In the genomic region with DNA sequence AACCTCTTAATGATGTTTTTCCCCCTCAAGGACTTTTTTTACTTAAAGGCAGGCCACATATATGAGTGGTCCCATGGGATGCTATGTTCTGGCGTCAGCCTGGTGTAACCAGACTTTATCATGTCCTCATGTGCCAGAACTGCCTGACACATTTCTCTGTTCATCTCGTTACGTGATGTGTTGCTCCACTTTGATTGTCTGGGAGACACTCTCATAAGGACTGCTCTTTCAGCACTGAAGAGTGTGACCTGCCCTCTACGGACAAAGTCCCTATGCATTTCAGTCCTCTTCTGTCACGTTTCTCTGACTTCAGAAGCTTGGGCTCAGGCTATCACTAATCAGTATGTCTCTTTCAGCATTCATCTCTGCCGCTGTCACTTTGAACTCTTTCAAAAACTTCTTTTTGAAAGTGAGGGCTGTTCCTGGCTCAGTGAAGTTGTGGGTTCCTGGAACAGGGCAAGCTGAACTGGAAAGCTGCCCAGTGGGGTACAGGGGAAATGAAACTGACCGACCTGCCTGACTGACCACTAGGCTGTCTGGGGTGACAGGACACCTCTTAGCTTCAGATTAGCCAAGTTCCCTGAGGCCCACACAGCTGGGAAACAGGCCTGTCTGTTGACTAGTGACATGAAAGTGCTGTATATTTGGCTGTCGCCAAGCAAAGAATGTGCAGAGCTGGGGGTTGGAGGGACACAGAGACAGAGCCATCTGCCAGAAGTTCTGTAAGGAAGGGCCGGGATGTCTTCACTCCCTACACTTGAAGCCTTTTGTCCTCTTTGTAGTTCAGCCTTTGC, we compare ENCODE assay signal across 9 mouse cellular contexts. TPM values are rescaled to one million over a fixed set of nuclear protein-coding genes. Genes with fewer than 3 reads are reported as not detected.
DNase-seq lines count a peak whose midpoint lies in the region; ATAC-seq and TF ChIP-seq lines count a peak whose summit lies in the region.
"Had no signal": no experiment of that assay in that cellular context is flagged by ENCODE, and none has a peak within 500 bp of the region (broad histone marks: within the 10 kb centered on the region; RNA-seq: fewer than 3 reads in every experiment).

No protein-coding gene starts in this region.

- no peak for TF ChIP-seq EP300 in heart, adult 2 months (IDR thresholded peaks at IDR 0.05; ENCODE audit: insufficient read depth, low read depth, low read length)

- no peak overlapping the region for H3K4me3 ChIP-seq in liver, adult 2 months (ENCODE audit: insufficient read depth, low read depth, low read length)
- H3K4me3 ChIP-seq in heart, adult 2 months: no peak overlapping the region
- no peak overlapping the region for H3K4me3 ChIP-seq in hindbrain, embryonic 11.5 days (ENCODE audit: low read depth, low read length)
- no peak overlapping the region for H3K4me3 ChIP-seq in forebrain, embryonic 14.5 days (ENCODE audit: low read depth, low read length)
- H3K4me3 ChIP-seq in layer of hippocampus, adult 2 months: no peak overlapping the region

- no peaks in the 10 kb centered on the region for H3K9me3 ChIP-seq in hindbrain, embryonic 11.5 days (ENCODE audit: control insufficient read depth, low read length)
- H3K9me3 ChIP-seq in forebrain, embryonic 14.5 days (replicated peaks; ENCODE audit: control insufficient read depth, low read length): no peaks in the 10 kb centered on the region

- intact Hi-C loops in heart, adult 2 months (cut with DNase I): no loop called here

- peaks cover 10% of the 10 kb centered on the region for H3K4me1 ChIP-seq in liver, adult 2 months (ENCODE audit: control insufficient read depth, insufficient read depth, low read length)
- peaks cover 8% of the 10 kb centered on the region for H3K4me1 ChIP-seq in heart, adult 2 months (ENCODE audit: control insufficient read depth, insufficient read depth, low read length)
- H3K4me1 ChIP-seq in hindbrain, embryonic 11.5 days (replicated peaks; ENCODE audit: control insufficient read depth, insufficient read depth, low read length): no peaks in the 10 kb centered on the region
- peaks cover 8% of the 10 kb centered on the region; the same call in 1 of the 2 replicates for H3K4me1 ChIP-seq in forebrain, embryonic 14.5 days (ENCODE audit: control insufficient read depth, insufficient read depth, low read length)

- H3K4me2 ChIP-seq in hindbrain, embryonic 11.5 days (replicated peaks; ENCODE audit: low read depth, low read length): no peak overlapping the region
- H3K4me2 ChIP-seq in forebrain, embryonic 14.5 days (ENCODE audit: low read length): no peak overlapping the region

- no peak for TF ChIP-seq POLR2A in liver, adult 2 months (IDR thresholded peaks at IDR 0.05; ENCODE audit: extremely low read depth, insufficient read depth, low read length)
- no peak for TF ChIP-seq POLR2A in heart, adult 2 months (IDR thresholded peaks at IDR 0.05; ENCODE audit: insufficient read depth, low read depth, low read length)

- no peak overlapping the region for H3K9ac ChIP-seq in liver, adult 2 months (ENCODE audit: low read depth, low read length)
- H3K9ac ChIP-seq in heart, adult 2 months (ENCODE audit: low read depth, low read length): no peak overlapping the region; the same call in 1 of the 2 replicates
- no peak overlapping the region; the same call in 1 of the 2 replicates for H3K9ac ChIP-seq in hindbrain, embryonic 11.5 days (ENCODE audit: low read depth, low read length)
- no peak overlapping the region for H3K9ac ChIP-seq in forebrain, embryonic 14.5 days (ENCODE audit: low read length)

- no peak for TF ChIP-seq CTCF in liver, adult 2 months (IDR thresholded peaks at IDR 0.05; ENCODE audit: low read depth, low read length)
- peak; percentile 11; the same call in 1 of the 2 replicates for TF ChIP-seq CTCF in heart, adult 2 months (IDR thresholded peaks at IDR 0.05)
- TF ChIP-seq CTCF in layer of hippocampus, adult 2 months (conservative IDR thresholded peaks at IDR 0.05): no peak

- H3K36me3 ChIP-seq in liver, adult 2 months (ENCODE audit: control insufficient read depth, insufficient read depth, low read length): no peaks in the 10 kb centered on the region
- peaks cover 7% of the 10 kb centered on the region; the same call in 1 of the 2 replicates for H3K36me3 ChIP-seq in heart, adult 2 months (ENCODE audit: control insufficient read depth, insufficient read depth, low read length)
- no peaks in the 10 kb centered on the region for H3K36me3 ChIP-seq in hindbrain, embryonic 11.5 days (ENCODE audit: control insufficient read depth, insufficient read depth, low read length)
- no peaks in the 10 kb centered on the region for H3K36me3 ChIP-seq in forebrain, embryonic 14.5 days (ENCODE audit: control insufficient read depth, insufficient read depth, low read length)

- peak; percentile 85 for DNase-seq in liver, adult 2 months (ENCODE audit: extremely low read depth, low read depth, low spot score)
- DNase-seq in liver: no peak
- DNase-seq in heart, adult 2 months: peak in 1 of 2 experiments; percentile 44
- no peak for DNase-seq in hindbrain, embryonic 11.5 days (ENCODE audit: low spot score)
- DNase-seq in lung, postnatal 14 days: peak; percentile 51
- no peak for DNase-seq in forebrain, embryonic 14.5 days (ENCODE audit: low spot score)
- DNase-seq in layer of hippocampus, adult 2 months (ENCODE audit: low spot score in 2 of 2): no peak
- no peak for DNase-seq in cerebellum, adult 9-11 months
- DNase-seq: cerebellum, adult 11 months had no signal

- peak overlapping the region; percentile 51 for H3K27ac ChIP-seq in liver, adult 2 months (replicated peaks; ENCODE audit: insufficient read depth, low read depth, low read length)
- H3K27ac ChIP-seq in heart, adult 2 months: peak overlapping the region; percentile 68
- peak overlapping the region; percentile 30; the same call in 1 of the 2 replicates for H3K27ac ChIP-seq in hindbrain, embryonic 11.5 days (ENCODE audit: low read depth, low read length)
- H3K27ac ChIP-seq in forebrain, embryonic 14.5 days (ENCODE audit: low read depth, low read length): no peak overlapping the region
- no peak overlapping the region for H3K27ac ChIP-seq in layer of hippocampus, adult 2 months

- 25% methylated on average over 9 of the region's 9 CpGs for WGBS in liver, adult 2 months
- 39% methylated on average over 9 of the region's 9 CpGs for WGBS in heart, adult 2 months
- 44% methylated on average over 9 of the region's 9 CpGs for WGBS in hindbrain, embryonic 11.5 days
- 49% methylated on average over 9 of the region's 9 CpGs for WGBS in forebrain, embryonic 14.5 days

- peaks cover 2% of the 10 kb centered on the region; the same call in 1 of the 2 replicates for H3K79me2 ChIP-seq in liver, adult 2 months (ENCODE audit: control insufficient read depth, insufficient read depth, low read length)
- no peaks in the 10 kb centered on the region for H3K79me2 ChIP-seq in heart, adult 2 months (replicated peaks; ENCODE audit: control insufficient read depth, insufficient read depth, low read length)

- peak; percentile 63 for ATAC-seq in hindbrain, embryonic 11.5 days (ENCODE audit: low FRiP score)
- ATAC-seq in forebrain, embryonic 14.5 days: no peak

- no peaks in the 10 kb centered on the region for H3K27me3 ChIP-seq in liver, adult 2 months (ENCODE audit: control insufficient read depth, insufficient read depth, low read length)
- no peaks in the 10 kb centered on the region for H3K27me3 ChIP-seq in heart, adult 2 months (ENCODE audit: control insufficient read depth, insufficient read depth, low read length)
- no peaks in the 10 kb centered on the region for H3K27me3 ChIP-seq in hindbrain, embryonic 11.5 days (ENCODE audit: control insufficient read depth, insufficient read depth, low read length)
- H3K27me3 ChIP-seq in forebrain, embryonic 14.5 days (replicated peaks; ENCODE audit: control insufficient read depth, insufficient read depth, low read length): no peaks in the 10 kb centered on the region

RNA-seq across cellular contexts. Expression of a gene that starts 10.7 kb away (rescaled TPM):
- total RNA-seq in liver, adult 2 months (2014; rRNA removed): 1.5 and 2.9 TPM in 2 replicates
- 3.2 TPM in 2 replicates for polyA plus RNA-seq in liver, adult 2 months (2012; rRNA removed)
- total RNA-seq in heart, adult 2 months (2021): 10 to 100 TPM; 28.7 to 32.2 TPM
- polyA plus RNA-seq in heart, adult 2 months (2012; rRNA removed): 19.3 and 21.8 TPM in 2 replicates
- 20.5 and 23.9 TPM in 2 replicates for polyA plus RNA-seq in hindbrain, embryonic 11.5 days (2014; fragmentation: Nextera tagmentation; extraction: Ambion mirVana)
- polyA plus RNA-seq in forebrain, embryonic 14.5 days (2014; fragmentation: Nextera tagmentation; extraction: Ambion mirVana): 16.5 and 17.0 TPM in 2 replicates
- 1 to 10 TPM; 7.1 to 8.4 TPM for total RNA-seq in layer of hippocampus, adult 2 months (2021)

Comparison
In these comparisons a context has a peak if more than half of its experiments do, and no peak if none do; other contexts are left out.
1. DNase-seq: peak in liver, adult 2 months (single experiment) and lung, postnatal 14 days (single experiment); none in liver (single experiment), hindbrain, embryonic 11.5 days (single experiment), forebrain, embryonic 14.5 days (single experiment), layer of hippocampus, adult 2 months (0 of 2) and cerebellum, adult 9-11 months (single experiment).
2. H3K27ac ChIP-seq: peak in liver, adult 2 months (single experiment), heart, adult 2 months (single experiment) and hindbrain, embryonic 11.5 days (single experiment); none in forebrain, embryonic 14.5 days (single experiment) and layer of hippocampus, adult 2 months (single experiment).